Mouse (Mus musculus) testis, adult 2 months (tissue): ENCODE results near the gene Ubxn1. TPM values are rescaled to one million over a fixed set of nuclear protein-coding genes. Genes with fewer than 3 reads are reported as not detected.

Source experiments
- H3K27ac ChIP-seq: fragments of 200-500 bp; 2 replicates; pipeline ENCODE4 v1.5.1; 2012; ENCODE audit warnings: low read depth, low read length; ENCODE audit not compliant: control insufficient read depth, insufficient read depth
- H3K27me3 ChIP-seq: fragments of 200-500 bp; 2 replicates; pipeline ENCODE4 v1.6.1; 2012; ENCODE audit warnings: mild to moderate bottlenecking, low read length, moderate library complexity; ENCODE audit not compliant: control insufficient read depth, insufficient read depth
- H3K36me3 ChIP-seq: fragments of 200-500 bp; 2 replicates; pipeline ENCODE4 v1.6.1; 2012; ENCODE audit warnings: mild to moderate bottlenecking, low read length; ENCODE audit not compliant: control insufficient read depth, insufficient read depth
- H3K4me1 ChIP-seq: fragments of 200-500 bp; 2 replicates; pipeline ENCODE4 v1.6.1; 2012; ENCODE audit warnings: low read length; ENCODE audit not compliant: control insufficient read depth, insufficient read depth
- H3K4me3 ChIP-seq: fragments of 200-500 bp; 2 replicates; pipeline ENCODE4 v1.5.1; 2012; ENCODE audit warnings: low read depth, mild to moderate bottlenecking, low read length, moderate library complexity, mixed read lengths; ENCODE audit not compliant: control insufficient read depth
- CTCF ChIP-seq: fragments of 200-500 bp; IDR thresholded peaks from 2 replicates; pipeline ENCODE4 v1.5.1; 2012; ENCODE audit warnings: low read depth, mild to moderate bottlenecking, inconsistent platforms, low read length, moderate library complexity; ENCODE audit not compliant: control insufficient read depth, insufficient read depth, insufficient replicate concordance
- POLR2A ChIP-seq: fragments of 200-500 bp; IDR thresholded peaks from 2 replicates; pipeline ENCODE4 v1.6.1; 2012; ENCODE audit warnings: low read depth, mild to moderate bottlenecking, inconsistent platforms, low read length, moderate library complexity; ENCODE audit not compliant: control insufficient read depth
- polyA plus RNA-seq: library from polyadenylated mRNA; depleted of rRNA; stranded (reverse); fragments of >200 nt; gene quantifications from 2 replicates; pipeline ENCODE4 v1.2.3, GENCODE M21; 2012

Gene Ubxn1
- polyA plus RNA-seq, 1 experiment, result 83.7 TPM

DNA sequence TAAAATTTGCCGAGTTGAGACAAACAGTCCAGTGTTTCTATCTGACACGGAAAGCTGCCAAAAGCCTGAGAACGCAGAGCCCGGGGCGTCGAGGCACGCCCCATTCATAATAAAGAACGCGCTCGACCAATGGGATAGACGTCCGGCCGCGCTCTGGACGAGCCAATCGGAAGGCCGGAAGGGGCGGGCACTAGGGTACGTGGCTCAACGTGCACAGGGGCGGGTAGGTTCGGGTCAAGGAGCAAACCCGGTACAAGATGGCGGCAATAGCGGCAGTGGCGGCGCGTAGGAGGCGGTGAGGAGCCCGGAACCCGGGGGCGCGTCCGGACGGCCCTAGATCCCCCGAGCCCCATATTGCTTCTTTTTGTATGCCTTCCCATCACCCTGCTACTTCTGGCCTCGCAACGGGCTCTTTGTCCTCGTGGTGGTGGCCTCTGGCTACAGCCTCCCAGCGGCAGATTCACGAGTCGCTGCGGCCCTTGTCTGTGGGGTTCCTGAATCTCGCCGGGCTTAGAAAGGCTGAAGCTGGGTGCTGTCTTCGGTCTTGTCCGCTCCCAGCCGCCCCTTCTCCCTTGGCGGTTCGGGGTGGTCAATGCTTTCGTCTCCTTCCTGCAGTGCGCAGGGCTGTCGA lies 26.7 kb downstream of the Ubxn1 start, which contains the start of gene Ganab:
TSS of gene Ganab (plus strand) at position 207 of the 631 bp plus-strand sequence.
- Histone ChIP-seq H3K27ac (peak within 1 kb of the TSS; percentile 80), H3K4me3 (peak within 1 kb of the TSS; percentile 92), H3K36me3 (peaks cover 2% of the 10 kb centered on the region), H3K4me1 (peaks cover 14% of the 10 kb centered on the region), H3K27me3 (no peaks in the 10 kb centered on the region)
- no peak for TF ChIP-seq CTCF
- TF ChIP-seq POLR2A, result peak; percentile 93

DNA sequence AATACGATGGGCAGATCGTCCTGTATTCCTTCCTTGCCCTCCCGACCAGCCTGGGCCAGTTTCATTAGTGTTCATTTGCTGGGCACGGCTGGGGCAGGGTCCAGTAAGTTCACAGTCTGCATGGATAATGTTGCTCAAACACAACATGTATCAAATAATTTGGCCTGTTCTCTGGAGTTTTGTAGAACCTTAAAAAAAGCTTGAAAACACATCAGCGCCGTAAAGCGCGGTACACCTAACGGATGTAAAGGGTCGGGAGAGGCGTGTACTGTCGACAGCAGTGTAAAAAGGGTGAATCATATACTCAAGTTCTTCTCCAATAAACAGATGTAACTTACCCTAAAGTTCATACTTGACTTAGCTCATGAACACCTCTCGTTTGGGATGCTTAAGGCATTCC lies 27.3 kb downstream of the Ubxn1 start:
- H3K4me3 ChIP-seq, result peak overlapping the region; percentile 92
- H3K27ac ChIP-seq, result peak overlapping the region; percentile 80
- TF ChIP-seq CTCF, result no peak
- TF ChIP-seq POLR2A, result no peak
- peaks cover 13% of the 10 kb centered on the region for H3K4me1 ChIP-seq
- no peaks in the 10 kb centered on the region for H3K27me3 ChIP-seq
- H3K36me3 ChIP-seq, result peaks cover 2% of the 10 kb centered on the region

DNA sequence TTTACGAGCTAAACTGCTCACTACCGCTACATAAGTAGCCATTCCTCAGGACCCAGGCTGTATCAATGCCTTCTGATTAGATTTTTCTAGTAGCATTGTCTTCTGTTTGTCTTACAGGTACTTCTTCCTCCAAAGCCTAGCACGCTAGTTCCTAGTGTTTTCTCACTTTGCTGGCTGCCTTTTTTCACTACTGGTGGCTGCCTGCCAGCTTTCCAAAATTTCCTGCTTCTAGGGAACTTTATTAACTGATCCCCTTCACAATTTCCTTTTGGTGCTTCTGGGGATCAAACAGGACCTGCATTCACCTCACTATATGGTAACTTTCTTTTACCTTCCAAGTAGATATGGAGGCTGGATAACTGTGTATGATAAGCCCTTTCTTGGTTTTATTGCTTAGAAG lies 27.8 kb downstream of the Ubxn1 start:
- Histone ChIP-seq H3K4me3 (no peak overlapping the region), H3K4me1 (peaks cover 10% of the 10 kb centered on the region), H3K36me3 (peaks cover 2% of the 10 kb centered on the region), H3K27me3 (no peaks in the 10 kb centered on the region), H3K27ac (no peak overlapping the region)
- TF ChIP-seq POLR2A, result no peak
- TF ChIP-seq CTCF, result no peak

DNA sequence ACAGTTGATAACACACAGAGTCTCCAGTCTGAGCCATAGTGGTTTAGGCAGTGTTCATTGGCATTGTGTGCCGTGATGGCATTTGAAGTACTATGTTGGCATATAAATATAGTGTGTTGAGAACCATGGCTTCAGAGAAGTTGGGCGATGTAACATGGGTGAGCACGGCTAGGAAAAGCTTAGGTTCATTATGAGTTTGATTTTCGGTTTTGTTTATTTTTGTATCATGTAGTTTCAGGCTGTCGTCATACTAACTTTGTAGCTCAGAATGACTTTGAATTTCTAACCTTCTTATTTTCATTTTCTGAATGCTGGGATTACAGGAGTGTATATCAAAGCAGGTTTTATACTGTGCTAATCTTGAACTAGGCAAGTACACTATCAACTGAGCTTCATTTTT lies 32.1 kb downstream of the Ubxn1 start:
- no peak for TF ChIP-seq CTCF
- TF ChIP-seq POLR2A, result no peak
- peaks cover 2% of the 10 kb centered on the region for H3K36me3 ChIP-seq
- no peak overlapping the region for H3K27ac ChIP-seq

GRCm38 (mm10) chr19:8908531-8908930 lies 37.2 kb downstream of the Ubxn1 start:
- TF ChIP-seq POLR2A (no peak), CTCF (no peak)
- H3K4me1 ChIP-seq, result no peaks in the 10 kb centered on the region
- peaks cover 8% of the 10 kb centered on the region for H3K36me3 ChIP-seq
- H3K4me3 ChIP-seq, result no peak overlapping the region
- H3K27ac ChIP-seq, result no peak overlapping the region
- no peaks in the 10 kb centered on the region for H3K27me3 ChIP-seq

More for the DNA sequence above, 32.1 kb downstream of the Ubxn1 start:
- Histone ChIP-seq H3K4me1 (no peaks in the 10 kb centered on the region; the same call in 1 of the 2 replicates), H3K4me3 (no peak overlapping the region), H3K27me3 (no peaks in the 10 kb centered on the region)

GRCm38 (mm10) chr19:8911810-8912209 lies 40.5 kb downstream of the Ubxn1 start:
- no peaks in the 10 kb centered on the region for H3K27me3 ChIP-seq
- H3K4me3 ChIP-seq, result no peak overlapping the region
- no peak for TF ChIP-seq POLR2A
- TF ChIP-seq CTCF, result no peak
- H3K27ac ChIP-seq, result no peak overlapping the region
- peaks cover 11% of the 10 kb centered on the region for H3K36me3 ChIP-seq
- no peaks in the 10 kb centered on the region for H3K4me1 ChIP-seq

DNA sequence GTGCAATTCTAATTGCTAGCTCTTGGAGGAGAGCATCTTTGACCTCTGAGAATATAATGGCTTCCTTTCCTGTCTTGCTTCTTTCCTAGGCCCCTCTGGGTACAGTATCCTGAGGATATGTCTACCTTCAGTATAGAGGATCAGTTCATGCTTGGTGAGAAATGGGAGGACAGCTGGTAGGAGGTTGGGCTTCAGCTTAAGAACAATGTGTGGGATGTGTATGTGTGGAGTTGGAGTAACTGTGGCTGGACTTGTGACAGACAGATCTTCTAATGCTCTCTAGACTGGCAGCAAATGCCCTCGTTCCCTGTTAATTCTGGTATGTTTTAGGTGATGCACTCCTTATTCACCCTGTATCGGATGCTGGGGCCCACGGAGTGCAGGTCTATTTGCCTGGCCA lies 42.9 kb downstream of the Ubxn1 start:
- H3K27ac ChIP-seq, result no peak overlapping the region
- no peak overlapping the region for H3K4me3 ChIP-seq
- H3K36me3 ChIP-seq, result peaks cover 8% of the 10 kb centered on the region
- TF ChIP-seq CTCF (no peak), POLR2A (no peak)
- no peaks in the 10 kb centered on the region; the same call in 1 of the 2 replicates for H3K4me1 ChIP-seq
- H3K27me3 ChIP-seq, result no peaks in the 10 kb centered on the region
